Mouse (Mus musculus): ENCODE results near the gene Osbpl5.

DNA sequence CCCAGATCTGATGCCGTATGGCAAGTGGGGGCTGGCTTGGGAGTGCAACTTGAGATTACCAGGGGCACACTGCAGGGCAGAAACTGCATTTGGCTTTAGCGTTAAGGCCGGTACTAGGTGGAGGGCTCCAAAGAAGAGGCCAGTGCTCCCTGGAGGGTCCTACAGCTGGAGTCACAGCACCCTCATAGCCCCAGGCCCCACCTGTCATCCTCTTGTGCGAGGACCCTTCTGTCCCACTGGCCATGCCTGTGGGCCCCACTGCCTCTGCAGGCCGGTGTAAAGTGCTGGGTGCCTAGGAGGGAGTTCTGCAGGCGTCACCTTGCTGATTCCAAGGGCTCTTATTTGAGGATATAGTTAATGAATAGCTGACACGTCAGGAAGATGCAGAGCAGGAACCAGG is 67.3 kb downstream of the Osbpl5 start:
- TF ChIP-seq POLR2A (IDR thresholded peaks at IDR 0.05; ENCODE audit: low read depth, low read length) (no peak), CTCF (IDR thresholded peaks at IDR 0.05; ENCODE audit: extremely low read depth, insufficient read depth, insufficient read length, insufficient replicate concordance) (no peak)
